Mouse (Mus musculus) lung, embryonic 14.5 days (tissue): ENCODE measurements at regions not wholly inside any gene's neighbourhood (a gene's known extent, or its start where the extent isn't known, plus 50 kb on each side); places are given as distances from the start of the nearest gene placed in this dataset.

Experiments used
- ATAC-seq: fragments of 200-750 bp; cut with Nextera tagmentation; 2 replicates; pipeline ENCODE4 v1.8.0; 2017; ENCODE audit warnings: mild to moderate bottlenecking, moderate TSS enrichment, moderate library complexity; ENCODE audit not compliant: insufficient read depth
- DNase-seq: peaks from one replicate; pipeline ENCODE4 v3.0.0-alpha.2; 2015
- H3K27ac ChIP-seq: fragments of 300-500 bp; sonication (generic); 2 replicates; pipeline ENCODE4 v1.5.1; 2014; ENCODE audit warnings: low read depth, mild to moderate bottlenecking, moderate library complexity
- H3K27me3 ChIP-seq: fragments of 300-500 bp; sonication (generic); 2 replicates; pipeline ENCODE4 v1.6.1; 2014; ENCODE audit warnings: low read length, control low read depth; ENCODE audit not compliant: insufficient read depth
- H3K36me3 ChIP-seq: fragments of 300-500 bp; sonication (generic); 2 replicates; pipeline ENCODE4 v1.6.1; 2014; ENCODE audit warnings: control low read depth; ENCODE audit not compliant: insufficient read depth
- H3K4me1 ChIP-seq: fragments of 300-500 bp; sonication (generic); 2 replicates; pipeline ENCODE4 v1.6.1; 2014; ENCODE audit warnings: antibody characterized with exemption, control low read depth; ENCODE audit not compliant: insufficient read depth
- H3K4me2 ChIP-seq: fragments of 300-500 bp; sonication (generic); 2 replicates; pipeline ENCODE4 v1.6.1; 2014; ENCODE audit warnings: mild to moderate bottlenecking
- H3K4me3 ChIP-seq: fragments of 300-500 bp; sonication (generic); 2 replicates; pipeline ENCODE4 v1.5.1; 2014; ENCODE audit warnings: low read depth, low read length
- H3K9ac ChIP-seq: fragments of 300-500 bp; sonication (generic); 2 replicates; pipeline ENCODE4 v1.6.1; 2014
- H3K9me3 ChIP-seq: fragments of 300-500 bp; sonication (generic); 2 replicates; pipeline ENCODE4 v1.6.1; 2016; ENCODE audit warnings: low read depth, low read length, control low read depth
- CTCF ChIP-seq: IDR thresholded peaks from 2 replicates; pipeline ENCODE4 v1.5.1; 2016; ENCODE audit warnings: antibody characterized with exemption, low read depth
- WGBS: fragments of 180-500 bp; shearing (Covaris S2); extraction: QIAGEN DNeasy Blood & Tissue Kit; methylation state at CpG from one replicate; pipeline ENCODE4 v1.1.7; 2014; 5-methylcytosine and 5-hydroxymethylcytosine counted together

- H3K4me1 ChIP-seq = peaks cover 3% of the 10 kb centered on the region; the same call in 1 of the 2 replicates
- DNase-seq = no peak
- no peaks in the 10 kb centered on the region for H3K27me3 ChIP-seq
- H3K4me2 ChIP-seq = no peak overlapping the region
- ATAC-seq = no peak
- no peaks in the 10 kb centered on the region for H3K36me3 ChIP-seq
- H3K4me3 ChIP-seq = no peak overlapping the region
- 53% methylated on average over 4 of the region's 4 CpGs for WGBS
- H3K9me3 ChIP-seq = no peaks in the 10 kb centered on the region
- no peak for TF ChIP-seq CTCF
- no peak overlapping the region for H3K27ac ChIP-seq
- H3K9ac ChIP-seq = no peak overlapping the region
These were observed 75.6 kb upstream of the Tmprss2 start for GRCm38 (mm10) chr16:97686561-97686960.

DNA sequence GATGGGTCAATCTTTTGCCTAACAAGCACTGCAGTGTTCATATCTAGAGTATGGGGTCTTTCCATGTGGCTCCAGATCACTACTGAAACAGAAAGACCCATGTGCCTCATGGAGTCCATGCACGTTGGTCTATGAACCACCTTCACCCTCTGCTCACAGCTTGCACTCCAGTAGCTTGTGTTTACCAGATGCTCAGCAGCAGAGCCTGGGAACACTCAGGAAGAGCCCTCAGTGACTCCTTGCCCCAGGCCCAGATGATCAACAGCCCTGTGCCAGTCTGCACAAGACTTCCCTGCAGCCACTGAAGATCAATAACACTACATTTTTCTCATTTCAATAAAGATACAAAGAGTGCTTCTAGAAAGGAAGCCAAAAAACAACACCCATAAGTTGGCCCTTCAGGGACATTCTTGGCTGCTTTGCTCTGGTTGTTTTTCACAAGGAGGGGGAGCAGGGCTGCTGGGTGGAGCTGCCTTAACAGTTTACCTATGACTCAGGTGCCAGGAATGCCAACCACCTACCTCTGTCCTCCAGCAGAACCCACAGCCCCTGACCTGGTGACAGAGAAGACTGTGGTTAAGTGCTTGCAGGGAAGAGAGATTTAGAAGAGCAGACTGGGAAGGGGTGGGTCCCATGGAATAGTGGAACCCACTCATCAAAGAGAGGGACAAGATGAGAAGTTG is 74.7 kb upstream of the Tmprss2 start:
- H3K36me3 ChIP-seq = no peaks in the 10 kb centered on the region
- WGBS = 51% methylated on average over 1 of the region's 1 CpGs
- no peak for TF ChIP-seq CTCF
- H3K4me1 ChIP-seq = peaks cover 3% of the 10 kb centered on the region; the same call in 1 of the 2 replicates
- H3K27me3 ChIP-seq = no peaks in the 10 kb centered on the region
- ATAC-seq (peak; percentile 84), DNase-seq (peak; percentile 51)
- no peak overlapping the region for H3K27ac ChIP-seq
- no peak overlapping the region for H3K9ac ChIP-seq
- H3K4me2 ChIP-seq = no peak overlapping the region
- H3K4me3 ChIP-seq = no peak overlapping the region
- H3K9me3 ChIP-seq = no peaks in the 10 kb centered on the region

DNA sequence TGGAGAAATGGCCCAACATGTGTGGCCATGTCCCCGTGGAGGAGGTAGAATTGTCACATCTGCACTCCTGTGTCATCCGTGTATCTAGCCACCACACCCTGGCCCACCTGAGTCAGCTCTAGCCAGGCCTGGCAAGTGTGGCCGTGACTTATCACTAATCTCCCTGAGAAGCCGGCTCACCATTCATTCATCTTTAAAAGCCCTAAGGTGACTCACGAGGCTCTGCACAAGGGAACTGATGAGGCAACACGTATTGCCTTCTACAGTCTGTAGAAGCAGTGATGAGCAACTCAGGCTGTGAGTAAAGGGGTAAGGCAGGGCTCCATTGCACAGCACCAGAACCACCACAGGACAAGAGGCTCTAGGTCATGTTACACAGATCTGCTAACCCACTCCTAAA is 70.2 kb upstream of the Tmprss2 start:
- DNase-seq (no peak), ATAC-seq (no peak)
- no peak overlapping the region for H3K27ac ChIP-seq
- H3K9ac ChIP-seq = no peak overlapping the region
- no peak overlapping the region for H3K4me2 ChIP-seq
- no peaks in the 10 kb centered on the region for H3K36me3 ChIP-seq
- TF ChIP-seq CTCF = no peak
- 70% methylated on average over 6 of the region's 6 CpGs for WGBS
- H3K4me3 ChIP-seq = no peak overlapping the region
- H3K27me3 ChIP-seq = no peaks in the 10 kb centered on the region
- peaks cover 3% of the 10 kb centered on the region; the same call in 1 of the 2 replicates for H3K4me1 ChIP-seq
- H3K9me3 ChIP-seq = no peaks in the 10 kb centered on the region

DNA sequence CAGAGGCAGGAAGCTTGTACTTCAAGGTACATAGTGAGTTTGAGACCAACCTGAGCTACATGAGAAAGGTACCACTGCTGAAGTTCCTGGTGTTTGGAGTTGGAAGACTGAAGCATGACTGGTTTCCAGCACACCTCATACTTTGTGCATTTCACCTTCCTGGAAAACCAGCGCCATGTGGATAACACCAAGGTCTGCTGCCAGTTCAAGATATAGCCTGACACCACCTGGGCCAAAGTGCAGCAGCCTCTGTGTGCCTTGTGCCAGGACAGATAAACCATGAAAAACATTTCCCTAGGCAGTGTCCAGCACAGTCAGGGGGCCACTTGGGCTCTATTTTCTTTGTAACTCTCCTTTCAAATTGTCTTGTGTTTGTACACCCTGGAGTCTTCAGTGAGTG is 68.8 kb upstream of the Tmprss2 start:
- Histone ChIP-seq H3K4me2 (no peak overlapping the region), H3K9me3 (no peaks in the 10 kb centered on the region), H3K9ac (no peak overlapping the region), H3K4me3 (no peak overlapping the region), H3K4me1 (no peaks in the 10 kb centered on the region), H3K27ac (no peak overlapping the region), H3K27me3 (no peaks in the 10 kb centered on the region), H3K36me3 (no peaks in the 10 kb centered on the region)
- WGBS = 73% methylated on average over 1 of the region's 1 CpGs
- no peak for DNase-seq
- TF ChIP-seq CTCF = no peak
- ATAC-seq = no peak

GRCm38 (mm10) chr16:97679252-97679651 is 68.3 kb upstream of the Tmprss2 start:
- ATAC-seq = no peak
- Histone ChIP-seq H3K9ac (no peak overlapping the region), H3K4me1 (no peaks in the 10 kb centered on the region), H3K9me3 (no peaks in the 10 kb centered on the region), H3K36me3 (no peaks in the 10 kb centered on the region), H3K4me2 (no peak overlapping the region), H3K27ac (no peak overlapping the region), H3K27me3 (no peaks in the 10 kb centered on the region), H3K4me3 (no peak overlapping the region)
- no peak for TF ChIP-seq CTCF
- 48% methylated on average over 2 of the region's 2 CpGs for WGBS
- no peak for DNase-seq

- no peak overlapping the region for H3K9ac ChIP-seq
- H3K9me3 ChIP-seq = no peaks in the 10 kb centered on the region
- H3K4me1 ChIP-seq = no peaks in the 10 kb centered on the region
- no peak overlapping the region for H3K27ac ChIP-seq
- H3K27me3 ChIP-seq = no peaks in the 10 kb centered on the region
- DNase-seq = no peak
- no peak for TF ChIP-seq CTCF
- H3K4me3 ChIP-seq = no peak overlapping the region
- H3K4me2 ChIP-seq = no peak overlapping the region
- ATAC-seq = no peak
- 70% methylated on average over 2 of the region's 2 CpGs for WGBS
- no peaks in the 10 kb centered on the region for H3K36me3 ChIP-seq
These were observed 66.6 kb upstream of the Tmprss2 start for GRCm38 (mm10) chr16:97677621-97678020.

GRCm38 (mm10) chr16:97673576-97673975 is 62.6 kb upstream of the Tmprss2 start:
- no peak overlapping the region for H3K4me2 ChIP-seq
- 74% methylated on average over 2 of the region's 2 CpGs for WGBS
- no peaks in the 10 kb centered on the region for H3K4me1 ChIP-seq
- H3K27ac ChIP-seq = no peak overlapping the region
- H3K9ac ChIP-seq = no peak overlapping the region
- no peak for TF ChIP-seq CTCF
- H3K27me3 ChIP-seq = no peaks in the 10 kb centered on the region
- DNase-seq (no peak), ATAC-seq (no peak)
- no peaks in the 10 kb centered on the region for H3K9me3 ChIP-seq
- H3K4me3 ChIP-seq = no peak overlapping the region
- H3K36me3 ChIP-seq = no peaks in the 10 kb centered on the region
